Mouse (Mus musculus): ENCODE results near the gene Btbd9. TPM values are rescaled to one million over a fixed set of nuclear protein-coding genes. Genes with fewer than 3 reads are reported as not detected.

The Btbd9 gene
- polyA plus RNA-seq, 1 experiment: 15.3 TPM

DNA sequence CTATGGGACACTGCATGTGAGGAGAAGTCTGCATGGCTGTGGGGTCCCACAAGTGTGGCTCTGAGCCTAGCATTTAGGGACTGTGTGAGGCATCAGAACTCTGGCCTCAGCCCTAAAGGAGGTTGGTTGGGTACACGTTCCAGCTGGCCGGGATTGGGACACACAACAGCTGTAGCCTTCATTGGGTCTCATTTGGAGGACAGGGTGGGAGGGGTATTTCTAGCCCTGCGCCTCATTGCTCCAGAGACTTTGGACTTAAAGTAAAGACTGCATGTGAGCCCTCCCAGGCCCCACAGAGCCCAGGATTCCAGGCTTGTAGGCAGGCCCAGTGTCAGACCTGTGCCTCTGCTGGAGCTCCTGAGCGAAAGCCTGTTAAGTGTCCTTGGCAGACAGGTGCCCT is 345.9 kb downstream of the Btbd9 start:
- TF ChIP-seq MYOG (IDR thresholded peaks at IDR 0.05; ENCODE audit: control insufficient read depth, extremely low read depth, insufficient read length) (no peak), CTCF (IDR thresholded peaks at IDR 0.05; ENCODE audit: control insufficient read depth, insufficient read depth, insufficient read length) (no peak), USF1 (IDR thresholded peaks at IDR 0.05; ENCODE audit: low read depth) (no peak), MAX (IDR thresholded peaks at IDR 0.05) (no peak), MYOD1 (IDR thresholded peaks at IDR 0.05; ENCODE audit: control insufficient read depth, insufficient read length, low read depth) (no peak), FOSL1 (IDR thresholded peaks at IDR 0.05; ENCODE audit: insufficient read depth, low read length, poor library complexity, severe bottlenecking) (no peak), CEBPB (IDR thresholded peaks at IDR 0.05; ENCODE audit: low read depth) (no peak)
- no peak overlapping the region for H3K4me3 ChIP-seq (ENCODE audit: insufficient read depth, poor library complexity, severe bottlenecking)
- H3K36me3 ChIP-seq (ENCODE audit: control insufficient read depth, insufficient read depth): no peaks in the 10 kb centered on the region
- no peaks in the 10 kb centered on the region for H3K79me3 ChIP-seq (ENCODE audit: low read depth)
- H3K79me2 ChIP-seq (ENCODE audit: control insufficient read depth, insufficient read depth): no peaks in the 10 kb centered on the region
- H3ac ChIP-seq (ENCODE audit: control insufficient read depth, insufficient read length, low read depth): no peak overlapping the region
- no peaks in the 10 kb centered on the region for H3K27me3 ChIP-seq (ENCODE audit: control insufficient read depth, insufficient read depth, insufficient read length)

- H3ac ChIP-seq (ENCODE audit: control insufficient read depth, insufficient read length, low read depth): no peak overlapping the region
- H3K27me3 ChIP-seq (ENCODE audit: control insufficient read depth, insufficient read depth, insufficient read length): no peaks in the 10 kb centered on the region
- no peaks in the 10 kb centered on the region for H3K79me3 ChIP-seq (ENCODE audit: low read depth)
- no peak for TF ChIP-seq MYOD1 (IDR thresholded peaks at IDR 0.05; ENCODE audit: control insufficient read depth, insufficient read length, low read depth)
- no peak for TF ChIP-seq USF1 (IDR thresholded peaks at IDR 0.05; ENCODE audit: low read depth)
- TF ChIP-seq CTCF (IDR thresholded peaks at IDR 0.05; ENCODE audit: control insufficient read depth, insufficient read depth, insufficient read length): no peak
- no peak for TF ChIP-seq FOSL1 (IDR thresholded peaks at IDR 0.05; ENCODE audit: insufficient read depth, low read length, poor library complexity, severe bottlenecking)
- TF ChIP-seq MAX (IDR thresholded peaks at IDR 0.05): no peak
- no peak for TF ChIP-seq CEBPB (IDR thresholded peaks at IDR 0.05; ENCODE audit: low read depth)
- no peak for TF ChIP-seq MYOG (IDR thresholded peaks at IDR 0.05; ENCODE audit: control insufficient read depth, extremely low read depth, insufficient read length)
- no peaks in the 10 kb centered on the region for H3K36me3 ChIP-seq (ENCODE audit: control insufficient read depth, insufficient read depth)
- H3K79me2 ChIP-seq (ENCODE audit: control insufficient read depth, insufficient read depth): no peaks in the 10 kb centered on the region
- H3K4me3 ChIP-seq (ENCODE audit: insufficient read depth, poor library complexity, severe bottlenecking): no peak overlapping the region
Measured at GRCm38 (mm10) chr17:30228439-30229215, 347.7 kb downstream of the Btbd9 start.

GRCm38 (mm10) chr17:30225030-30225740 is 351.1 kb downstream of the Btbd9 start:
- H3K27me3 ChIP-seq (ENCODE audit: control insufficient read depth, insufficient read depth, insufficient read length): no peaks in the 10 kb centered on the region
- H3K36me3 ChIP-seq (ENCODE audit: control insufficient read depth, insufficient read depth): no peaks in the 10 kb centered on the region
- H3K79me2 ChIP-seq (ENCODE audit: control insufficient read depth, insufficient read depth): no peaks in the 10 kb centered on the region
- H3ac ChIP-seq (ENCODE audit: control insufficient read depth, insufficient read length, low read depth): no peak overlapping the region
- no peaks in the 10 kb centered on the region for H3K79me3 ChIP-seq (ENCODE audit: low read depth)
- no peak overlapping the region for H3K4me3 ChIP-seq (ENCODE audit: insufficient read depth, poor library complexity, severe bottlenecking)
- TF ChIP-seq CTCF (IDR thresholded peaks at IDR 0.05; ENCODE audit: control insufficient read depth, insufficient read depth, insufficient read length): no peak
- TF ChIP-seq MYOD1 (IDR thresholded peaks at IDR 0.05; ENCODE audit: control insufficient read depth, insufficient read length, low read depth): no peak
- no peak for TF ChIP-seq CEBPB (IDR thresholded peaks at IDR 0.05; ENCODE audit: low read depth)
- no peak for TF ChIP-seq MYOG (IDR thresholded peaks at IDR 0.05; ENCODE audit: control insufficient read depth, extremely low read depth, insufficient read length)
- TF ChIP-seq USF1 (IDR thresholded peaks at IDR 0.05; ENCODE audit: low read depth): no peak
- no peak for TF ChIP-seq MAX (IDR thresholded peaks at IDR 0.05)
- no peak for TF ChIP-seq FOSL1 (IDR thresholded peaks at IDR 0.05; ENCODE audit: insufficient read depth, low read length, poor library complexity, severe bottlenecking)

- H3ac ChIP-seq (ENCODE audit: control insufficient read depth, insufficient read length, low read depth): no peak overlapping the region
- H3K79me3 ChIP-seq (ENCODE audit: low read depth): no peaks in the 10 kb centered on the region
- H3K36me3 ChIP-seq (ENCODE audit: control insufficient read depth, insufficient read depth): no peaks in the 10 kb centered on the region
- H3K4me3 ChIP-seq (ENCODE audit: insufficient read depth, poor library complexity, severe bottlenecking): no peak overlapping the region
- TF ChIP-seq CEBPB (IDR thresholded peaks at IDR 0.05; ENCODE audit: low read depth) (no peak), MAX (IDR thresholded peaks at IDR 0.05) (no peak), MYOD1 (IDR thresholded peaks at IDR 0.05; ENCODE audit: control insufficient read depth, insufficient read length, low read depth) (no peak), FOSL1 (IDR thresholded peaks at IDR 0.05; ENCODE audit: insufficient read depth, low read length, poor library complexity, severe bottlenecking) (no peak), CTCF (IDR thresholded peaks at IDR 0.05; ENCODE audit: control insufficient read depth, insufficient read depth, insufficient read length) (no peak), USF1 (IDR thresholded peaks at IDR 0.05; ENCODE audit: low read depth) (no peak), MYOG (IDR thresholded peaks at IDR 0.05; ENCODE audit: control insufficient read depth, extremely low read depth, insufficient read length) (no peak)
- H3K27me3 ChIP-seq (ENCODE audit: control insufficient read depth, insufficient read depth, insufficient read length): no peaks in the 10 kb centered on the region
- H3K79me2 ChIP-seq (ENCODE audit: control insufficient read depth, insufficient read depth): no peaks in the 10 kb centered on the region
Measured at GRCm38 (mm10) chr17:30222837-30223236, 353.5 kb downstream of the Btbd9 start.

DNA sequence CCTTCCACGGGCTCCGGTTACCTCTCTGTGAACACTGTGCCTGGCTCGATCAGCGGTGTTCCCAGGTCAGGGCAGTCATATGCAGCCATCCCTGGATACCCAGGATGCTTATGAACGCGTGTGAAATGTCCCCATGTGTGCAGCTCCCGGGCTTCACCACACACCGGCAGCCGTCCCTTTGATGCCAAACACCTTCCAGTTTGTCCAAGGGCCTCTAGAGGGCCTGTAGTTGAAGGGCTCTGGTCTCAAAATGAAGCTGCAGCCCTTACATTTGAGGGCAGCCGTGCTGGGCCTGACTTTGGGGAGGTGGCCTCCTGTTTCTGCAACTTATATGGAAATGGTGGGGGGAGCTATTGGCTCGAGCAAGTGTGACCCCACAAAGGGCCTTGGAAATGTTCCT is 353.9 kb downstream of the Btbd9 start:
- no peaks in the 10 kb centered on the region for H3K36me3 ChIP-seq (ENCODE audit: control insufficient read depth, insufficient read depth)
- no peak overlapping the region for H3ac ChIP-seq (ENCODE audit: control insufficient read depth, insufficient read length, low read depth)
- no peaks in the 10 kb centered on the region for H3K79me3 ChIP-seq (ENCODE audit: low read depth)
- no peak overlapping the region for H3K4me3 ChIP-seq (ENCODE audit: insufficient read depth, poor library complexity, severe bottlenecking)
- no peaks in the 10 kb centered on the region for H3K27me3 ChIP-seq (ENCODE audit: control insufficient read depth, insufficient read depth, insufficient read length)
- TF ChIP-seq MYOD1 (IDR thresholded peaks at IDR 0.05; ENCODE audit: control insufficient read depth, insufficient read length, low read depth) (no peak), MAX (IDR thresholded peaks at IDR 0.05) (no peak), CTCF (IDR thresholded peaks at IDR 0.05; ENCODE audit: control insufficient read depth, insufficient read depth, insufficient read length) (no peak), FOSL1 (IDR thresholded peaks at IDR 0.05; ENCODE audit: insufficient read depth, low read length, poor library complexity, severe bottlenecking) (no peak), MYOG (IDR thresholded peaks at IDR 0.05; ENCODE audit: control insufficient read depth, extremely low read depth, insufficient read length) (no peak), CEBPB (IDR thresholded peaks at IDR 0.05; ENCODE audit: low read depth) (no peak), USF1 (IDR thresholded peaks at IDR 0.05; ENCODE audit: low read depth) (no peak)
- H3K79me2 ChIP-seq (ENCODE audit: control insufficient read depth, insufficient read depth): no peaks in the 10 kb centered on the region

Data from C2C12 (cell line).